ENCODE assay signal across 35 mouse cellular contexts in genomic region chr7:6258232-6259220, GRCm38 (mm10). TPM values are rescaled to one million over a fixed set of nuclear protein-coding genes. Genes with fewer than 3 reads are reported as not detected.
DNase-seq lines count a peak whose midpoint lies in the region; ATAC-seq and TF ChIP-seq lines count a peak whose summit lies in the region.
"Had no signal": no experiment of that assay in that cellular context is flagged by ENCODE, and none has a peak within 500 bp of the region (broad histone marks: within the 10 kb centered on the region; RNA-seq: fewer than 3 reads in every experiment).

No protein-coding gene starts in this region.

- H3K4me2 ChIP-seq in liver, embryonic 12.5 days = no peak overlapping the region
- H3K4me2 ChIP-seq in kidney, embryonic 15.5 days = no peak overlapping the region
- H3K4me2 ChIP-seq: embryonic facial prominence, embryonic 13.5 days; embryonic facial prominence, embryonic 15.5 days; forebrain, embryonic 12.5 days had no signal

- H3K27me3 ChIP-seq in E14TG2a.4 (ENCODE audit: insufficient read depth, low read length) = no peaks in the 10 kb centered on the region
- peaks cover 9% of the 10 kb centered on the region; the same call in 1 of the 2 replicates for H3K27me3 ChIP-seq in liver, embryonic 12.5 days (replicated peaks)
- H3K27me3 ChIP-seq in kidney, embryonic 15.5 days = no peaks in the 10 kb centered on the region
- H3K27me3 ChIP-seq: embryonic facial prominence, embryonic 13.5 days; embryonic facial prominence, embryonic 15.5 days; forebrain, embryonic 12.5 days had no signal

- no peak for ATAC-seq in liver, embryonic 12.5 days
- no peak for ATAC-seq in kidney, embryonic 15.5 days (replicated peaks; ENCODE audit: low FRiP score)
- ATAC-seq: CD4-positive, CD25-positive, alpha-beta regulatory T cell, adult 4 months; forebrain, embryonic 14.5 days; forebrain, embryonic 16.5 days; Patski had no signal

- H3K4me3 ChIP-seq in E14TG2a.4 (replicated peaks; ENCODE audit: low read length) = peak overlapping the region; percentile 73
- H3K4me3 ChIP-seq in liver, embryonic 12.5 days = no peak overlapping the region
- no peak overlapping the region for H3K4me3 ChIP-seq in kidney, embryonic 15.5 days (replicated peaks)
- H3K4me3 ChIP-seq: embryonic facial prominence, embryonic 13.5 days; embryonic facial prominence, embryonic 15.5 days; erythroblast, embryonic 14.5 days; forebrain, embryonic 10.5 days; forebrain, embryonic 12.5 days had no signal

- H3K9ac ChIP-seq in liver, embryonic 12.5 days = no peak overlapping the region
- H3K9ac ChIP-seq in kidney, embryonic 15.5 days = no peak overlapping the region
- H3K9ac ChIP-seq: embryonic facial prominence, embryonic 13.5 days; embryonic facial prominence, embryonic 15.5 days; forebrain, embryonic 12.5 days had no signal

- peaks cover 34% of the 10 kb centered on the region for H3K36me3 ChIP-seq in E14TG2a.4 (ENCODE audit: insufficient read depth, low read length)
- no peaks in the 10 kb centered on the region for H3K36me3 ChIP-seq in liver, embryonic 12.5 days
- H3K36me3 ChIP-seq in kidney, embryonic 15.5 days = no peaks in the 10 kb centered on the region
- H3K36me3 ChIP-seq: embryonic facial prominence, embryonic 13.5 days; embryonic facial prominence, embryonic 15.5 days; forebrain, embryonic 10.5 days; forebrain, embryonic 12.5 days; G1E had no signal

- no peak for TF ChIP-seq CTCF in E14TG2a.4 (conservative IDR thresholded peaks at IDR 0.05; ENCODE audit: low read length)

- no peak overlapping the region for H3K27ac ChIP-seq in liver, embryonic 12.5 days
- no peak overlapping the region for H3K27ac ChIP-seq in kidney, embryonic 15.5 days
- H3K27ac ChIP-seq: embryonic facial prominence, embryonic 13.5 days; embryonic facial prominence, embryonic 15.5 days; forebrain, embryonic 10.5 days; forebrain, embryonic 12.5 days had no signal

- H3K4me1 ChIP-seq in E14TG2a.4 (replicated peaks; ENCODE audit: low read depth, low read length) = peaks cover 49% of the 10 kb centered on the region
- H3K4me1 ChIP-seq in liver, embryonic 12.5 days = no peaks in the 10 kb centered on the region
- no peaks in the 10 kb centered on the region for H3K4me1 ChIP-seq in kidney, embryonic 15.5 days
- H3K4me1 ChIP-seq: embryonic facial prominence, embryonic 13.5 days; embryonic facial prominence, embryonic 15.5 days; forebrain, embryonic 10.5 days; forebrain, embryonic 12.5 days had no signal

- DNase-seq in ES-CJ7 (ENCODE audit: low read depth, low spot score) (peak; percentile 99), R1 (ENCODE audit: low read depth, low spot score) (peak; percentile 100), ZHBTc4 (ENCODE audit: low read depth, low spot score) (peak; percentile 99)
- no peak for DNase-seq in right cerebral cortex, postnatal 36 days (ENCODE audit: low spot score in 2 of 2)
- no peak for DNase-seq in heart, adult 8-10 months (ENCODE audit: low spot score)
- DNase-seq: adrenal gland, adult 8-10 months; adrenal gland, postnatal 14 days; adrenal gland, postnatal 36 days; B cell, adult 2 months; cerebellum, adult 11 months; cerebellum, adult 18-20 months; cerebellum, adult 8-10 months; cerebellum, adult 9-11 months; cerebellum, postnatal 14 days; cerebellum, postnatal 36 days; embryo, embryonic 11 days had no signal

- H3K9me3 ChIP-seq in E14TG2a.4 (ENCODE audit: low read length) = peaks cover 57% of the 10 kb centered on the region
- no peaks in the 10 kb centered on the region for H3K9me3 ChIP-seq in liver, embryonic 12.5 days (replicated peaks)
- H3K9me3 ChIP-seq in kidney, embryonic 15.5 days (replicated peaks) = no peaks in the 10 kb centered on the region
- H3K9me3 ChIP-seq: embryonic facial prominence, embryonic 15.5 days; forebrain, embryonic 12.5 days; G1E had no signal

- WGBS in liver, embryonic 12.5 days (ENCODE audit: insufficient replicate concordance) = 41% methylated on average over 16 of the region's 16 CpGs
- WGBS in kidney, embryonic 15.5 days = 34% methylated on average over 16 of the region's 16 CpGs

RNA-seq across cellular contexts. Expression of gene Epp13, which starts 6.0 kb away (rescaled TPM):
- not detected in 2 replicates for polyA plus RNA-seq in liver, embryonic 12.5 days (2016; fragmentation: Nextera tagmentation; extraction: Ambion mirVana)
- polyA plus RNA-seq in kidney, embryonic 15.5 days (2015; fragmentation: Nextera tagmentation; extraction: Ambion mirVana) = not detected in 2 replicates
- not detected for total RNA-seq in heart, adult 8-10 months (2022)
- total RNA-seq: adrenal gland, adult 18-20 months; adrenal gland, adult 8-10 months; adrenal gland, postnatal 14 days; adrenal gland, postnatal 36 days; CH12.LX; common myeloid progenitor, adult 5-6 weeks; G1E had no signal
- polyA plus RNA-seq: brain, embryonic 14.5 days; CD4-positive, CD25-positive, alpha-beta regulatory T cell, adult 4 months; embryonic facial prominence, embryonic 11.5 days; embryonic facial prominence, embryonic 13.5 days; embryonic facial prominence, embryonic 15.5 days; erythroblast, embryonic 14.5 days; forebrain, embryonic 10.5 days; forebrain, embryonic 12.5 days; forebrain, embryonic 14.5 days; forebrain, embryonic 16.5 days; frontal cortex, adult 2 months; G1E; Patski had no signal

RNA-seq across cellular contexts. Expression of gene Zfp667, which starts 27.9 kb away (rescaled TPM):
- polyA plus RNA-seq in liver, embryonic 12.5 days (2016; fragmentation: Nextera tagmentation; extraction: Ambion mirVana) = 8.1 and 8.2 TPM in 2 replicates
- 5.9 and 6.3 TPM in 2 replicates for polyA plus RNA-seq in kidney, embryonic 15.5 days (2015; fragmentation: Nextera tagmentation; extraction: Ambion mirVana)
- 1 to 10 TPM; 2.9 to 4.9 (median 4.2) TPM for total RNA-seq in heart, adult 8-10 months (2022)

RNA-seq across cellular contexts. Expression of gene Zscan5b, which starts 36.4 kb away (rescaled TPM):
- polyA plus RNA-seq in liver, embryonic 12.5 days (2016; fragmentation: Nextera tagmentation; extraction: Ambion mirVana) = not detected in 2 replicates
- not detected in 2 replicates for polyA plus RNA-seq in kidney, embryonic 15.5 days (2015; fragmentation: Nextera tagmentation; extraction: Ambion mirVana)
- total RNA-seq in heart, adult 8-10 months (2022) = not detected
- total RNA-seq: adrenal gland, adult 18-20 months; adrenal gland, adult 8-10 months; adrenal gland, postnatal 14 days; adrenal gland, postnatal 36 days; CH12.LX; common myeloid progenitor, adult 5-6 weeks; G1E had no signal
- polyA plus RNA-seq: brain, embryonic 14.5 days; CD4-positive, CD25-positive, alpha-beta regulatory T cell, adult 4 months; embryonic facial prominence, embryonic 11.5 days; embryonic facial prominence, embryonic 13.5 days; embryonic facial prominence, embryonic 15.5 days; erythroblast, embryonic 14.5 days; forebrain, embryonic 10.5 days; forebrain, embryonic 12.5 days; forebrain, embryonic 14.5 days; forebrain, embryonic 16.5 days; frontal cortex, adult 2 months; G1E; Patski had no signal

Comparison
In these comparisons a context has a peak if more than half of its experiments do, and no peak if none do; other contexts are left out.
1. DNase-seq: peak in ES-CJ7 (single experiment), R1 (single experiment) and ZHBTc4 (single experiment); none in right cerebral cortex, postnatal 36 days (0 of 2) and heart, adult 8-10 months (single experiment).